8 mouse cellular contexts compared by ENCODE assay signal in genomic region chr13:44733036-44733372, GRCm38 (mm10). TPM values are rescaled to one million over a fixed set of nuclear protein-coding genes. Genes with fewer than 3 reads are reported as not detected.
DNase-seq lines count a peak whose midpoint lies in the region; ATAC-seq lines count a peak whose summit lies in the region.

No protein-coding gene starts in this region.

- under 1% methylated on average over 13 of the region's 13 CpGs for WGBS in hindbrain, embryonic 14.5 days
- WGBS in midbrain, embryonic 16.5 days: 1% methylated on average over 13 of the region's 13 CpGs

- H3K4me2 ChIP-seq in hindbrain, embryonic 14.5 days (replicated peaks): peak overlapping the region; percentile 70
- H3K4me2 ChIP-seq in midbrain, embryonic 16.5 days (ENCODE audit: low read length): peak overlapping the region; percentile 81

- no peaks in the 10 kb centered on the region for H3K27me3 ChIP-seq in hindbrain, embryonic 14.5 days (ENCODE audit: control insufficient read depth, insufficient read depth, low read length)
- no peaks in the 10 kb centered on the region for H3K27me3 ChIP-seq in midbrain, embryonic 16.5 days (ENCODE audit: control insufficient read depth, insufficient read depth, low read depth, low read length)

- H3K27ac ChIP-seq in hindbrain, embryonic 14.5 days: peak overlapping the region; percentile 74
- peak overlapping the region; percentile 73 for H3K27ac ChIP-seq in midbrain, embryonic 16.5 days (ENCODE audit: low read length)

- H3K9ac ChIP-seq in hindbrain, embryonic 14.5 days: peak overlapping the region; percentile 88
- peak overlapping the region; percentile 84 for H3K9ac ChIP-seq in midbrain, embryonic 16.5 days (ENCODE audit: low read depth, low read length)

- H3K36me3 ChIP-seq in hindbrain, embryonic 14.5 days (replicated peaks; ENCODE audit: control insufficient read depth, insufficient read depth): no peaks in the 10 kb centered on the region
- no peaks in the 10 kb centered on the region for H3K36me3 ChIP-seq in midbrain, embryonic 16.5 days (ENCODE audit: control insufficient read depth, insufficient read depth, low read length)

- no peak for ATAC-seq in hindbrain, embryonic 14.5 days (ENCODE audit: low FRiP score)
- no peak for ATAC-seq in midbrain, embryonic 16.5 days

- no peaks in the 10 kb centered on the region for H3K9me3 ChIP-seq in hindbrain, embryonic 14.5 days (ENCODE audit: control insufficient read depth, low read length)
- H3K9me3 ChIP-seq in midbrain, embryonic 16.5 days (replicated peaks; ENCODE audit: control insufficient read depth, low read length, poor library complexity, severe bottlenecking): no peaks in the 10 kb centered on the region

- peaks cover 31% of the 10 kb centered on the region for H3K4me1 ChIP-seq in hindbrain, embryonic 14.5 days (replicated peaks; ENCODE audit: control insufficient read depth, insufficient read depth, low read length)
- H3K4me1 ChIP-seq in midbrain, embryonic 16.5 days (ENCODE audit: control insufficient read depth, insufficient read depth, low read length): peaks cover 20% of the 10 kb centered on the region

- DNase-seq in layer of hippocampus, adult 11-12 months (ENCODE audit: low spot score): peak; percentile 18
- no peak for DNase-seq in layer of hippocampus, adult 18-20 months (ENCODE audit: low spot score in 2 of 2)
- DNase-seq in c-Kit-positive CD71-positive TER-119-positive erythroid progenitor cells, embryonic 14.5 days (ENCODE audit: low spot score): peak; percentile 49
- DNase-seq in hindbrain, embryonic 14.5 days (ENCODE audit: low spot score): peak; percentile 48
- no peak for DNase-seq in layer of hippocampus, postnatal 10 days (ENCODE audit: low spot score in 2 of 2)
- DNase-seq in ovary, postnatal 14 days (ENCODE audit: low spot score): no peak
- DNase-seq in thymus, adult 18-20 months: no peak

- H3K4me3 ChIP-seq in hindbrain, embryonic 14.5 days (replicated peaks; ENCODE audit: low read length): peak overlapping the region; percentile 66
- H3K4me3 ChIP-seq in midbrain, embryonic 16.5 days (ENCODE audit: low read depth, low read length): peak overlapping the region; percentile 87

RNA-seq across cellular contexts. Expression of gene Jarid2, which starts 3.7 kb away (rescaled TPM):
- 10 to 100 TPM; 26.1 to 29.3 TPM for total RNA-seq in layer of hippocampus, adult 18-20 months (2021)
- polyA plus RNA-seq in hindbrain, embryonic 14.5 days (2014; fragmentation: Nextera tagmentation; extraction: Ambion mirVana): 24.4 and 27.2 TPM in 2 replicates
- 36.6 and 44.6 TPM in 2 replicates for polyA plus RNA-seq in midbrain, embryonic 16.5 days (2015; fragmentation: Nextera tagmentation; extraction: Ambion mirVana)
- 10 to 100 TPM; 37.8 to 42.0 TPM for total RNA-seq in layer of hippocampus, postnatal 10 days (2021)

Comparison
In these comparisons a context has a peak if more than half of its experiments do, and no peak if none do; other contexts are left out.
1. DNase-seq: peak in layer of hippocampus, adult 11-12 months (single experiment), c-Kit-positive CD71-positive TER-119-positive erythroid progenitor cells, embryonic 14.5 days (single experiment) and hindbrain, embryonic 14.5 days (single experiment); none in layer of hippocampus, adult 18-20 months (0 of 2), layer of hippocampus, postnatal 10 days (0 of 2), ovary, postnatal 14 days (single experiment) and thymus, adult 18-20 months (0 of 2).